Mouse (Mus musculus) kidney, postnatal 0 days (tissue): Measurements from ENCODE around the gene H2afy2. TPM values are rescaled to one million over a fixed set of nuclear protein-coding genes. Genes with fewer than 3 reads are reported as not detected.

Experiments
- ATAC-seq: fragments of 200-750 bp; cut with Nextera tagmentation; replicated peaks from 2 replicates; pipeline ENCODE4 v1.8.0; 2017; ENCODE audit warnings: low read depth, moderate number of reproducible peaks, moderate TSS enrichment, moderate library complexity; ENCODE audit not compliant: low FRiP score
- DNase-seq: peaks from one replicate; pipeline ENCODE4 v3.0.0-alpha.2; 2016; ENCODE audit warnings: low spot score
- H3K27ac ChIP-seq: fragments of 300-500 bp; sonication (generic); 2 replicates; pipeline ENCODE4 v1.5.1; 2014; ENCODE audit warnings: mild to moderate bottlenecking
- H3K27me3 ChIP-seq: fragments of 300-500 bp; sonication (generic); 2 replicates; pipeline ENCODE4 v1.6.1; 2014; ENCODE audit warnings: low read length, mixed read lengths; ENCODE audit not compliant: insufficient read depth
- H3K36me3 ChIP-seq: fragments of 300-500 bp; sonication (generic); 2 replicates; pipeline ENCODE4 v1.6.1; 2014; ENCODE audit warnings: low read length, mixed read lengths; ENCODE audit not compliant: insufficient read depth
- H3K4me1 ChIP-seq: fragments of 300-500 bp; sonication (generic); replicated peaks from 2 replicates; pipeline ENCODE4 v1.6.1; 2014; ENCODE audit warnings: antibody characterized with exemption, low read length, mixed read lengths; ENCODE audit not compliant: insufficient read depth
- H3K4me2 ChIP-seq: fragments of 300-500 bp; sonication (generic); 2 replicates; pipeline ENCODE4 v1.6.1; 2014; ENCODE audit warnings: mild to moderate bottlenecking, low read length, moderate library complexity, mixed read lengths
- H3K4me3 ChIP-seq: fragments of 300-500 bp; sonication (generic); replicated peaks from 2 replicates; pipeline ENCODE4 v1.5.1; 2014; ENCODE audit warnings: low read depth, low read length
- H3K9ac ChIP-seq: fragments of 300-500 bp; sonication (generic); 2 replicates; pipeline ENCODE4 v1.6.1; 2014; ENCODE audit warnings: low read depth, low read length
- H3K9me3 ChIP-seq: fragments of 300-500 bp; sonication (generic); replicated peaks from 2 replicates; pipeline ENCODE4 v1.6.1; 2016; ENCODE audit warnings: low read length, inconsistent platforms, mixed read lengths
- CTCF ChIP-seq: IDR thresholded peaks from 2 replicates; pipeline ENCODE4 v1.5.1; 2016; ENCODE audit warnings: antibody characterized with exemption, low read depth, mild to moderate bottlenecking, moderate library complexity
- WGBS: fragments of 180-500 bp; shearing (Covaris S2); extraction: QIAGEN DNeasy Blood & Tissue Kit; methylation state at CpG from one replicate; pipeline ENCODE4 v1.1.7; 2014; 5-methylcytosine and 5-hydroxymethylcytosine counted together
- polyA plus RNA-seq: library from polyadenylated mRNA; unstranded; fragments of >200 nt; fragmentation: Nextera tagmentation; extraction: Ambion mirVana; gene quantifications from 2 replicates; pipeline ENCODE4 v1.2.1, GENCODE M21; 2015

Gene H2afy2
- polyA plus RNA-seq, 1 experiment from 2014 or later = 83.0 TPM

GRCm38 (mm10) chr10:61714146-61714545, 69.8 kb downstream of the H2afy2 start:
- no peak overlapping the region for H3K4me2 ChIP-seq
- DNase-seq = no peak
- H3K27me3 ChIP-seq = no peaks in the 10 kb centered on the region
- 93% methylated on average over 4 of the region's 4 CpGs for WGBS
- H3K9ac ChIP-seq = no peak overlapping the region
- no peaks in the 10 kb centered on the region for H3K36me3 ChIP-seq
- H3K4me1 ChIP-seq = 0 out of 2 replicates have a peak, but pooled peaks cover 3% of the 10 kb centered on the region
- ATAC-seq = no peak
- no peak for TF ChIP-seq CTCF
- H3K9me3 ChIP-seq = no peaks in the 10 kb centered on the region
- no peak overlapping the region for H3K4me3 ChIP-seq
- no peak overlapping the region for H3K27ac ChIP-seq

- DNase-seq (no peak), ATAC-seq (no peak)
- no peak overlapping the region for H3K27ac ChIP-seq
- 0 out of 2 replicates have a peak, but pooled peaks cover 3% of the 10 kb centered on the region for H3K4me1 ChIP-seq
- H3K4me3 ChIP-seq = no peak overlapping the region
- no peaks in the 10 kb centered on the region for H3K27me3 ChIP-seq
- no peak overlapping the region for H3K9ac ChIP-seq
- H3K4me2 ChIP-seq = no peak overlapping the region
- WGBS = 72% methylated on average over 3 of the region's 3 CpGs
- no peaks in the 10 kb centered on the region for H3K36me3 ChIP-seq
- H3K9me3 ChIP-seq = no peaks in the 10 kb centered on the region
- TF ChIP-seq CTCF = no peak
Observed at GRCm38 (mm10) chr10:61713601-61714000, 70.3 kb downstream of the H2afy2 start.

GRCm38 (mm10) chr10:61706412-61707375, 77.3 kb downstream of the H2afy2 start:
- Histone ChIP-seq H3K4me3 (no peak overlapping the region), H3K36me3 (peaks cover 19% of the 10 kb centered on the region; the same call in 1 of the 2 replicates), H3K9ac (no peak overlapping the region), H3K9me3 (no peaks in the 10 kb centered on the region), H3K27me3 (no peaks in the 10 kb centered on the region), H3K4me2 (no peak overlapping the region), H3K27ac (peak overlapping the region; percentile 47; the same call in 1 of the 2 replicates), H3K4me1 (no peaks in the 10 kb centered on the region)
- 63% methylated on average over 6 of the region's 6 CpGs for WGBS
- ATAC-seq (peak; percentile 89), DNase-seq (no peak)
- TF ChIP-seq CTCF = no peak

- WGBS = 80% methylated on average over 4 of the region's 4 CpGs
Observed at GRCm38 (mm10) chr10:61704663-61705062, 79.3 kb downstream of the H2afy2 start.

GRCm38 (mm10) chr10:61697028-61697427, 86.9 kb downstream of the H2afy2 start:
- H3K4me2 ChIP-seq = peak overlapping the region; percentile 100
- no peak for TF ChIP-seq CTCF
- peak overlapping the region; percentile 84 for H3K9ac ChIP-seq
- H3K27ac ChIP-seq = peak overlapping the region; percentile 57; the same call in 1 of the 2 replicates
- H3K4me1 ChIP-seq = peaks cover 12% of the 10 kb centered on the region
- DNase-seq = no peak
- peaks cover 24% of the 10 kb centered on the region; the same call in 1 of the 2 replicates for H3K36me3 ChIP-seq
- H3K27me3 ChIP-seq = no peaks in the 10 kb centered on the region
- H3K4me3 ChIP-seq = no peak overlapping the region
- peak; percentile 74 for ATAC-seq
- H3K9me3 ChIP-seq = no peaks in the 10 kb centered on the region
- 78% methylated on average over 2 of the region's 2 CpGs for WGBS

More at GRCm38 (mm10) chr10:61704663-61705062, 79.3 kb downstream of the H2afy2 start:
- H3K4me1 ChIP-seq = no peaks in the 10 kb centered on the region
- H3K27ac ChIP-seq = no peak overlapping the region
- no peak for DNase-seq
- H3K9ac ChIP-seq = no peak overlapping the region
- no peak for TF ChIP-seq CTCF
- ATAC-seq = no peak
- H3K36me3 ChIP-seq = peaks cover 23% of the 10 kb centered on the region; the same call in 1 of the 2 replicates
- H3K27me3 ChIP-seq = no peaks in the 10 kb centered on the region
- no peak overlapping the region for H3K4me2 ChIP-seq
- H3K9me3 ChIP-seq = no peaks in the 10 kb centered on the region
- H3K4me3 ChIP-seq = no peak overlapping the region

GRCm38 (mm10) chr10:61696560-61696823, 87.5 kb downstream of the H2afy2 start:
- Histone ChIP-seq H3K27ac (peak overlapping the region; percentile 67), H3K27me3 (no peaks in the 10 kb centered on the region), H3K4me2 (peak overlapping the region; percentile 100), H3K36me3 (peaks cover 24% of the 10 kb centered on the region; the same call in 1 of the 2 replicates), H3K4me1 (peaks cover 12% of the 10 kb centered on the region), H3K9me3 (no peaks in the 10 kb centered on the region), H3K4me3 (peak overlapping the region; percentile 96), H3K9ac (peak overlapping the region; percentile 84)
- no peak for ATAC-seq
- DNase-seq = no peak
- TF ChIP-seq CTCF = no peak
- 7% methylated on average over 16 of the region's 19 CpGs for WGBS
